Mouse (Mus musculus) heart, adult 2 months (tissue): Measurements from ENCODE around the gene Resf1. TPM values are rescaled to one million over a fixed set of nuclear protein-coding genes. Genes with fewer than 3 reads are reported as not detected.

Experiments
- DNase-seq, 2 experiments: peaks; one replicate each; pipeline ENCODE4 v3.0.0; 2021
- H3K27ac ChIP-seq: fragments of 200-600 bp; 2 replicates; pipeline ENCODE4 v1.8.1; 2022
- H3K27me3 ChIP-seq: fragments of 200-500 bp; 2 replicates; pipeline ENCODE4 v1.6.1; 2012; ENCODE audit warnings: mild to moderate bottlenecking, low read length, inconsistent platforms, mixed read lengths; ENCODE audit not compliant: control insufficient read depth, insufficient read depth
- H3K36me3 ChIP-seq: fragments of 200-500 bp; 2 replicates; pipeline ENCODE4 v1.6.1; 2012; ENCODE audit warnings: low read length, inconsistent platforms; ENCODE audit not compliant: control insufficient read depth, insufficient read depth
- H3K4me1 ChIP-seq: fragments of 200-500 bp; 2 replicates; pipeline ENCODE4 v1.6.1; 2011; ENCODE audit warnings: low read length; ENCODE audit not compliant: control insufficient read depth, insufficient read depth
- H3K4me3 ChIP-seq: fragments of 200-600 bp; 2 replicates; pipeline ENCODE4 v1.8.1; 2022
- H3K79me2 ChIP-seq: fragments of 200-500 bp; replicated peaks from 2 replicates; pipeline ENCODE4 v1.6.1; 2012; ENCODE audit warnings: mild to moderate bottlenecking, inconsistent platforms, low read length, moderate library complexity, mixed read lengths; ENCODE audit not compliant: control insufficient read depth, insufficient read depth
- H3K9ac ChIP-seq: fragments of 200-500 bp; 2 replicates; pipeline ENCODE4 v1.6.1; 2012; ENCODE audit warnings: low read depth, mild to moderate bottlenecking, control low read depth, inconsistent platforms, low read length, mixed read lengths
- CTCF ChIP-seq: fragments of 200-600 bp; IDR thresholded peaks from 2 replicates; pipeline ENCODE4 v1.8.1; 2022; ENCODE audit warnings: antibody characterized with exemption, mild to moderate bottlenecking, moderate library complexity
- EP300 ChIP-seq: fragments of 200-500 bp; IDR thresholded peaks from 2 replicates; pipeline ENCODE4 v1.6.1; 2011; ENCODE audit warnings: low read depth, low read length, control low read depth; ENCODE audit not compliant: insufficient read depth
- POLR2A ChIP-seq: fragments of 200-500 bp; IDR thresholded peaks from 2 replicates; pipeline ENCODE4 v1.6.1; 2011; ENCODE audit warnings: mild to moderate bottlenecking, low read depth, low read length, control low read depth; ENCODE audit not compliant: insufficient read depth
- WGBS: fragments of 180-500 bp; shearing (Covaris S2); methylation state at CpG from one replicate; pipeline ENCODE4 v1.1.7; 2018; 5-methylcytosine and 5-hydroxymethylcytosine counted together
- intact Hi-C: fragments of 180-260 bp; cut with DNase I; formaldehyde crosslinking; loops from one replicate; pipeline ENCODE4 v1.15.1; 2025
- polyA plus RNA-seq: library from polyadenylated mRNA; depleted of rRNA; stranded (reverse); fragments of >200 nt; gene quantifications from 2 replicates; pipeline ENCODE4 v1.2.3, GENCODE M21; 2012
- total RNA-seq, 2 experiments: library from RNA; stranded (reverse); gene quantifications; 2 replicates each; pipeline ENCODE4 v1.2.3; 2021

Gene Resf1
- total and polyA plus RNA-seq, 3 experiments, result 8.0 to 31.1 (median 30.8) TPM

DNA sequence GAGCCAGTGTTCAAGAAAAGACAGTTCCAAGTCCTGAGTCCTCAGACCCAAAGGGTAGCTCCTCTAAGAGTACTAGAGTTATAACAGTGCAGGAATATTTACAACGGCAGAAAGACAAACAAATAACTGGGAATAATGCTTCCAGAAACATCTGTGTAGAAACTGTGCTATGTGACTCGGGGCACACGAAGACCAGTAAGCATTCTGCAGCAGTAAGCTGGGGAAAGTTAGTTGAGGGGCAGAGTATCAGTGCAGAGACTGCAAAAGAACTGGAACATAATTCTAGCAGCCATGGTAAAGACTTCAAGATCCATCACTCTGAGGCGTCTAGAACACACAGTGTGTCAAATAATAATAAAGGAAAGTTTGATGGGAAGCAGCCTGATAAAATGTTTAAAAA is 19.9 kb downstream of the Resf1 start:
- intact Hi-C loops, result no loop called here
- H3K9ac ChIP-seq, result no peak overlapping the region
- no peak overlapping the region for H3K4me3 ChIP-seq
- DNase-seq, result no peak
- H3K4me1 ChIP-seq, result no peaks in the 10 kb centered on the region
- no peak overlapping the region for H3K27ac ChIP-seq
- 94% methylated on average over 4 of the region's 4 CpGs for WGBS
- no peaks in the 10 kb centered on the region for H3K27me3 ChIP-seq
- H3K79me2 ChIP-seq, result no peaks in the 10 kb centered on the region; the same call in none of the 2 replicates
- TF ChIP-seq EP300, result no peak
- TF ChIP-seq CTCF, result no peak
- no peak for TF ChIP-seq POLR2A
- H3K36me3 ChIP-seq, result peaks cover 31% of the 10 kb centered on the region

DNA sequence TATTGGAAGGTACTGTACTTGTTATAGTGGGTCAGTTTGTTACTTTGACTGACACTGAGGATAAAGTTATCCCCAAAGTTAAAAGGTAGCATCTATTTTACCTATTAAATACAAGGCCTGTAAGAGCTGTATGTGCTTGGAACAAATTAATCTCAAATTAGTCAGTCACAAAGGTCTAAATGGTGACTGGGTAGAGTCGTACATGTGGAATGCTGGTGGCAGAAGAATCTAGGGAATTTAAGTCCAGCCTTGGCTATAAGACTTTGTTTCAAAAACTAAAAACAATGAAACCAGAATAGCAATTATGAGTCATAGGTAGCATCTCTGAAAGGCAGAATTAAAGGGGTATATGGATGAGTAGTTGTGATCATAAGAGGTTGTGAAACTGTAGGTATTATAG is 21.1 kb downstream of the Resf1 start:
- Histone ChIP-seq H3K27ac (no peak overlapping the region), H3K9ac (no peak overlapping the region), H3K79me2 (no peaks in the 10 kb centered on the region; the same call in none of the 2 replicates), H3K27me3 (no peaks in the 10 kb centered on the region), H3K4me3 (no peak overlapping the region), H3K36me3 (peaks cover 36% of the 10 kb centered on the region), H3K4me1 (no peaks in the 10 kb centered on the region)
- no peak for TF ChIP-seq CTCF
- TF ChIP-seq POLR2A, result no peak
- TF ChIP-seq EP300, result no peak
- 55% methylated on average over 1 of the region's 1 CpGs for WGBS
- intact Hi-C loops, result no loop called here
- no peak for DNase-seq

DNA sequence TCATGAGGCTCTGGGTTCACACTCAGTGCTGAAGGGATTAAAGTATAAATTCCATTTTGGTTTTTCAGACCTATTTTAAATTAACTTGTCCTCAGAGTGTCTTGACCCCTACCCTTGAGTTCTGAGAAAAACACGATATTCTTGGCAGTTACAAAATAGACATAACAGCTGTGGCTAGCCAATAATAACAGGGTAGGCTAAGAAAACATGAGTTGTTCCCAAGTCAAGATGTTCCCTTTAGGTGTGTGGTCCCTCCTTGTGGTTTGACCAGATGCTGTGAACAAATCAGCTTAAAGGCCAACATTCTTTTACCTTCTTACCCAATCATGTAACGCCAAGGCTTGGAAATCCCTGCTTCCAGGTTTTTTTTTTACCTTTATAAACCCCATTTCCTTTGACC is 23.8 kb downstream of the Resf1 start:
- DNase-seq, result no peak
- Histone ChIP-seq H3K4me3 (no peak overlapping the region), H3K4me1 (no peaks in the 10 kb centered on the region), H3K36me3 (peaks cover 21% of the 10 kb centered on the region), H3K9ac (no peak overlapping the region), H3K27me3 (no peaks in the 10 kb centered on the region), H3K27ac (no peak overlapping the region), H3K79me2 (no peaks in the 10 kb centered on the region)
- TF ChIP-seq EP300 (no peak), CTCF (no peak), POLR2A (no peak)
- intact Hi-C loops, result no loop called here
- WGBS, result 70% methylated on average over 2 of the region's 2 CpGs

DNA sequence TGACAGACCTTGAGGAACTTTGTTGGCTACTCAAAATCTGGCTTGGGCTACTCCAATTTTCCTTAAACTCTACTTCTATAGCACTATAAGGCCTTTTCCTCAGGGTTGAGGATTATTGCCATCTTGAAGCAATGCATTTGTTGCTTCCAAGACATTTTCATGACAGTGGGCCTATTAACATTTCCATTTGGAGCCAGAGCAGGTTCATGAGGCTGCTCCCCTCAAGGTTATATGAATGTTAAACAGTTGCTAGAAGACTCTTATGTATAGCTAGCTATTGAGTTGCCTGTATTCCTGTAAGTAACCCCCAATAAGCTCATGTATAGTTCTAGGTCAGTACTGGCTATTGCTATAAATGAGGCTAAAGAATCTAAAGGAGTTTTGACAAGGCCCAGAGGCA is 28.8 kb downstream of the Resf1 start:
- Histone ChIP-seq H3K27me3 (no peaks in the 10 kb centered on the region), H3K4me3 (no peak overlapping the region), H3K79me2 (no peaks in the 10 kb centered on the region), H3K4me1 (no peaks in the 10 kb centered on the region), H3K9ac (no peak overlapping the region), H3K27ac (no peak overlapping the region), H3K36me3 (peaks cover 8% of the 10 kb centered on the region)
- no peak for TF ChIP-seq EP300
- TF ChIP-seq POLR2A, result no peak
- no peak for TF ChIP-seq CTCF
- DNase-seq, result no peak
- intact Hi-C loops, result no loop called here

DNA sequence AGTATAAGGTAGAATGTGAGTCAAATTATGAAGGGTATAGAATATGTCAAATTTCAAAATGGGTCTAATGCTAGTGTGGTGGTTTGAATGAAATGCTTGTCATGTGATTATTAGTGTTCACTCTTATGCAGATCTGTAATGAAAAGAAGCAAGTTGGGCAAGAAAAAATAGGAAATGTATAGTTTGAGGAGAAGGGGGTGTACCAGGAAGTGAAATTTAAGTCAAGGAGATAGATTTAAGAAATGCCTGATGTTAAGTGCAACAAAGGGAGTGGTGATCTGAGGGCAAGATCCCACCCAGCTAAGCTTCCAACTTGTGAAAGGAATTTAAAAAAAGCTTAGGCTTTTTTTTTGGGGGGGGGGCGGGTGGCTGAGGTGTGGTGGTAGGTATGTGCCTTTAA is 29.4 kb downstream of the Resf1 start:
- no peak for TF ChIP-seq POLR2A
- no peak for TF ChIP-seq EP300
- no peak for TF ChIP-seq CTCF
- Histone ChIP-seq H3K27me3 (no peaks in the 10 kb centered on the region), H3K36me3 (peaks cover 6% of the 10 kb centered on the region), H3K4me3 (no peak overlapping the region), H3K9ac (no peak overlapping the region), H3K4me1 (no peaks in the 10 kb centered on the region), H3K27ac (no peak overlapping the region), H3K79me2 (no peaks in the 10 kb centered on the region)
- DNase-seq, result no peak
- intact Hi-C loops, result no loop called here
- whole genome bisulfite sequencing, result 100% methylated on average over 1 of the region's 1 CpGs

DNA sequence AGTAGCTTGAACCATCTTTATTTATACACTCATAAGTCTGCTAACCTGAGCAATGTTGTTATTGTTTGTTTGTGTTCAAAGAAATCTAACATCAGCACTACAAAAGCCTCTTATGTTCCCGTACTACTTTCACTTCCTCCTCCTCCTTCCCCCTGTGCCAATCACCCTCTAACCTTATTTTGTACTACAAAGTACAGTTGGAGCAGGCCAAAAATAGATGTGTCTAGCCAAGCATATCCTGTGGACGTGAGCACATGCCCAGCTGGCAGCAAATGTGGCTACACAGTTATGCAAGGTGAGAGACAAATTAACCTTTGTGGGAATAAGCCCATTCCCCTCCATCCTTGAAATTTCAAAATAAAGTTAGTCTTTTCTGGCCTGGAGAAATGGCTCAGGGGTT is 34.6 kb downstream of the Resf1 start:
- no peaks in the 10 kb centered on the region for H3K36me3 ChIP-seq
- no peaks in the 10 kb centered on the region for H3K79me2 ChIP-seq
- peak overlapping the region; percentile 17 for H3K27ac ChIP-seq
- H3K9ac ChIP-seq, result no peak overlapping the region
- TF ChIP-seq CTCF (no peak), EP300 (0 out of 2 replicates have a peak, but pooled peaks have one; percentile 19)
- 10% methylated on average over 2 of the region's 2 CpGs for WGBS
- H3K27me3 ChIP-seq, result no peaks in the 10 kb centered on the region
- H3K4me1 ChIP-seq, result no peaks in the 10 kb centered on the region
- peak in 1 of 2 experiments; percentile 41 for DNase-seq
- intact Hi-C loops, result no loop called here
- no peak overlapping the region for H3K4me3 ChIP-seq
